Mouse (Mus musculus) kidney, adult 8-10 months (tissue): ENCODE data around the gene Vamp8.

Experiments used
- DNase-seq, 2 experiments: peaks; one replicate each; pipeline ENCODE4 v3.0.0; 2022

Gene Vamp8

GRCm38 (mm10) chr6:72370091-72370490, 20.4 kb downstream of the Vamp8 start:
- no peak for DNase-seq

DNA sequence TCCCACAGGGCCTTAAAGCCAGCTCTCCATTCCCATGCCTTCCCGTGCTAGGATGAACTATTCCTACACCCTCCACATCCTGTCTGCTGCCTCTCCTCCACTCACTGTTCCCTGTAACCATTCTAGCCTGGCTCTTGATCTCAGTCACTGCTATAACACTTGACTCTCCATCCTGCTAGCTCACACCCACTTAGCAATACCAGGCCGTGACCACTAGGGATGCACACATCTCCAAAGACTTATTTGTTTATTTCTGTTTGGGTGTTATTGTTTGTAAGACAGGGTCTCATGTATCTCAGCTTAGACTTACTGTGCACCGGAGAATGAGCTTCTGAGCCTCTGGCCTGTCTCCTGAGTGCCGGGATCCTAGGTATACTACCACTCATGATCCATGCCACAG, 20.9 kb downstream of the Vamp8 start:
- DNase-seq: no peak

GRCm38 (mm10) chr6:72367460-72367974, 23.0 kb downstream of the Vamp8 start:
- DNase-seq: no peak

DNA sequence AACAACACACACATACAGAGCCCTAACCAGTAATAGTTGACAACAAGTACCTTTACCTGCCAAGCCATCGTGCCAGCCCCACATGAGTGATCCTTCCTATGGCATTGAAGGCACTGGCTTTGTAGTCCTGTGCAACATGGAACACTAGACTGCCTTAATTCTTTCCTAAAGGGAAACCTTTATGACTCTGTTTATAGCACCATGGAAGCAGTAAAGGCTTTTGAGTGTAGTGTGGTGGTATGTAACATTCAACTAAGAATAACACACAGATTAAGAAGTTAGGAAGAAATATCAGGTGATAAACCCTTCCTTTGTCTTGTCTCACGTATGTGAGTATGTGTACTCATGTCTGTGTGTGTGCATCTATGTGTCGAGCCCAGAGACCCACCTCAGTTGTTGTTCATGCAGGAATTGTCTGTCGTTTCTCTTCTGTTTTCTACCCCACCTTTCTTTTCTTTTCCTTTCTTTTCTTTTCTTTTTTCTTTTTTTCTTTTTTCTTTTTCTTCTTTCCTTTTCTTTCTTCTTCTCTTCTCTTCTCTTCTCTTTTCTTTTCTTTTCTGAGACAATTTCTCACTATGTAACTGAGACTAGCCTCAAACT, 23.6 kb downstream of the Vamp8 start, which contains the start of gene Rnf181:
TSS of gene Rnf181 (minus strand) at position 113 of the 600 bp plus-strand sequence.
- DNase-seq: no peak

DNA sequence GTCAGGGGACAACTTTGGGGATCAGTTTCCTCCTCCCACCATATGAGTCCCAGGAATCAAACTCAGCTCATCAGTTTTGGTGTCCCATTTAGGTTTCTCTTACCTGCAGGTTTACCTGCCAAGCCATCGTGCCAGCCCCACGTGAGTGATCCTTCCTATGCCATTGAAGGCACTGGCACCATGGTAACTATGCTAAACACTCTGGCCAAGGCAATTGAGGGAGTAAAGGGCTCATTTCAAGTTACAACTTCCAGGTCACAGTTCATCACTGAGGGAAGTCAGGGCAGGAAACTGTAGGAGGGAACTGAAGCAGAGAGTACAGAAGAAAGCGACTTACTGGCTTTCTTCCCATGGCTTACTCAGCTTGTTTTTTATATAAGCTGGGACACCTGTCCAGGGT, 24.2 kb downstream of the Vamp8 start:
- no peak for DNase-seq

- DNase-seq: no peak
Observed at GRCm38 (mm10) chr6:72364985-72365384, 25.5 kb downstream of the Vamp8 start.

GRCm38 (mm10) chr6:72364009-72364408, 26.5 kb downstream of the Vamp8 start:
- DNase-seq: no peak

GRCm38 (mm10) chr6:72362132-72363028, 28.1 kb downstream of the Vamp8 start:
- peak; percentile 97 to 98 for DNase-seq

- no peak for DNase-seq
Observed at GRCm38 (mm10) chr6:72361121-72361551, 29.4 kb downstream of the Vamp8 start.

GRCm38 (mm10) chr6:72360599-72360935, 29.9 kb downstream of the Vamp8 start:
- peak; percentile 78 to 79 for DNase-seq

DNA sequence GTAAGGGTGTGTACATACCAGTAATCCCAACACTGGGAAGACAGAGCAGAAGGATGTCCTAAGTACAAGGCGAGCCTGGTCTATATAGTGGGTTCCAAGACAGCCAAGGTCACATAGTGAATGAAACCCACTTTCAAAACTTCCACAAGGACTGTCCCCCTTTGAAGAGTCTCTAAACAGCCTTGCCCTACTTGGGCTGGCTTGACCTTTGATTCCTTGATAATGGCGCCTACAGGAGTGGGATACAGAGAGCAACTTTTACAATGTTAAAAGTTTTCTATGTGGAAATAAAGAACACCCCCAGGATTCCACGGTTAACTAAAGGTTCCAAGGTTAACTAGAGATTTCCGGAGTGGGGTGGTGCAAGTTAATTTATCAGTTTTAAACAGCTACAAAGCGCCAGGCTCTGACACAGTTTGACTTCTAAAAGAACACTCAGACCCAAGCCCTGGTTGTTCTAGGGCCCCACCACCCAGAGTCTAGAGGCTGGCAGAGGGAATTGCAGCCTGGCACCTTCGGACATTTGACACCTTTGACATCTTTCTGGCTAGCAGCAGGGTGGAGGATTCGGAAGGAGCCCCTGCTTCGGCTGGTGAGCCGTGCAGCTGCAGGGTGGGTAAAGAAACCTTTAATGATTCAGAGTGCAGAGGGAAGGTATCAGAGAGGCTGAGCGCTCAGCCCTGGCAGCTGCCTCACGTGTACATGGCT, 30.5 kb downstream of the Vamp8 start:
- peak; percentile 67 to 77 for DNase-seq

GRCm38 (mm10) chr6:72359343-72359742, 31.2 kb downstream of the Vamp8 start:
- DNase-seq: no peak

GRCm38 (mm10) chr6:72358086-72358764, 32.3 kb downstream of the Vamp8 start:
- no peak for DNase-seq

GRCm38 (mm10) chr6:72357164-72358079, 33.1 kb downstream of the Vamp8 start:
- no peak for DNase-seq

GRCm38 (mm10) chr6:72356001-72356532, 34.4 kb downstream of the Vamp8 start:
- DNase-seq: peak in 1 of 2 experiments; percentile 63

GRCm38 (mm10) chr6:72355066-72355911, 35.2 kb downstream of the Vamp8 start, which contains the start of gene Tmem150a:
Tmem150a (plus strand) TSS chr6:72355447.
- DNase-seq: peak; percentile 89 to 90

DNA sequence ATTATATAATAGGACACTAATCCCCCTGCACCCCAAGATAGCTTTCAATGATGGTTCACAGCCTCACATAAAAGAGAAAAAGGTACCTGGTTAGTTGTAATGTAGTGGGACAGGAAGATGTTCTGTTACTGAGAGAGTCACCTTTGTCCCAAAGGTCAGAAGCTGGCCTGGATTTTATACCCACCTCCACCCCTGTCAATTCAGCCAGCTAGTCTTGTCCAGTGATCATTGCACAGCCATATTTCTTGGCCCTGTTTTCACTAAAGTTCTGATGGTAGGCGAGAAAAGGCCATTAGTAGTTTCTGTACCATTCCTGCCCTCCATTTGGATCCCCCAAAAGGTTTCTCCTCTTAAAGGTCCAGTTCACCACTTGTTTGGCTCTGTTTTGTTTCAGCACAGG, 36.5 kb downstream of the Vamp8 start:
- DNase-seq: no peak

DNA sequence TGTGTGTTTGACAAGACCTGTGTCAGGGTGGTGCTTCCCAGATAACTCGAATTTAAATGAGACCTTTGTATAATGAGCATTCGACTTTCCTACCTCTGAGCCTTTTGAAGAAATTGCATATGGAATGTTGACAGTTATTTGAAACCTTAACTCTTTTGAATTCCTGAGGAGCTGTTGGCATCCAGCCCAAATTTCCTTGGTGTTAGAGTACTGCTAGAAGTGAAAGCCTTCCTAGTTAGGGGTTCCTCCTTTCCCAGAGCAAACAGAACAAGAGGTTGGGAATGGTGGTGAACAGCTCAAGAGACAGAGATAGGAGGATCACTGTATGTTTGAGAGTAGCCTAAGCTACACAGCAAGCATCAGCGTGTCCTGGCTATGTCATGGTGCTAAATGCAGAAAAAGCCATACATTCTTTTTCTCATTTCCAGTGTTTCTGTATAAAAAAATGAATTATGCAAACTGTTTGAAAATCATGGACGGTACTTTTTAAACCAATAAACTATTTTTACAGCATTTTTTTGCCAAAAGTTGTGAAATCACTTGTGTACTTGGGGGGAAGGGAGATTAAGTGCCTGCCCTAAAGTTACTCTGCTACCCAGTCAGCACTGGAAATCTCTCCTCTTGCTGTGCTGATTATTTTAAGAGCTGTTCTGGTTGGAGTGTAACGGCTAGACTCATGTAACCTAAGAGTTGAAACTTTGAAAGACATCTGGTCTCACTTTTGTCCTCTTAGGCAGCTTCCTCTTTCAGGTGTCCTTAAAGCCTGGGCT, 37.7 kb downstream of the Vamp8 start:
- DNase-seq: no peak

GRCm38 (mm10) chr6:72350214-72350613, 40.3 kb downstream of the Vamp8 start:
- peak in 1 of 2 experiments; percentile 57 for DNase-seq
